Mouse (Mus musculus) liver (tissue): ENCODE measurements around the gene Ubr1.

ENCODE experiments used
- DNase-seq: peaks from one replicate; pipeline ENCODE4 v3.0.0-alpha.2; 2020; ENCODE audit warnings: mixed read lengths

The Ubr1 gene

GRCm38 (mm10) chr2:120850424-120851082 lies 120.0 kb downstream of the Ubr1 start, which contains the start of gene Ttbk2:
TSS of gene Ttbk2 (minus strand) at chr2:120850604.
- DNase-seq = peak; percentile 98

- peak; percentile 80 for DNase-seq
These were observed 120.8 kb downstream of the Ubr1 start, which contains the start of gene Cdan1 for GRCm38 (mm10) chr2:120849449-120850423. TSS of gene Cdan1 (minus strand) at chr2:120850128.

DNA sequence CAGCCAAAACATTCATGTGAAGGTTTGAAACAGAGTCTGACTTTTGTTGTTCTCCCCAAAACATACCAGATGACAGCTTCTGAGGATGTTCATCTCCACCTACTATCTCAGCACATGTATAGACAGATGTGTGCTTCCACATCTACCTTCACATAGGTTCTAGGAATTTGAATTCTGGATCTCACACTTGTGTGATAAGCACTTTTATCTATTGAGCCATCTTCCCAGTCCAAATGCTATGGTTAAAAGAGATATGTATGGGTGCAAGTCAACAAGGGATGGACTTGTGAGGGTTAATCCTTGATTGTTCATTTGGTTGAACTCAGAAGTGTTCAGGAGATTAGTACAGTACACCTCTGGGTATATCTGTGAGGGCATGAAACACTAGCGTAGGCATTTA lies 125.2 kb downstream of the Ubr1 start:
- no peak for DNase-seq

DNA sequence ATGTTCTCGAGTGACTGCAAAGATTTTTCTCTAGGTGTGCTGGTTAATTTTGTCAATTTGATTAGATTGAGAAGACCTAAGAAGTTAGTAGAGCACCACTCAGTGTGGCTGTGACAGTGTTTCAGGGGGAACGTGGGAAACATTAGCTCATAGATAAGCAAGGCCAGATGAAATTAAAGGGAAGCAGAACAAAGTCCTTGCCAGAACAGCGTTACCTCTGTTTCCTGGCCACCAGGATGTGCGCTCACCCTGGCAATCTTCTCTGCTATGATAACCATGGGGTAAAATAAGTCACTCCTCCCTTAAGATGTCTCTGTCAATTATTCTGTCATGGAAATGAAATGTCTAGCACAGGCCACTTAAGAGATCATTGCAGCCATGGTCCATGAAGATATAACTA lies 126.5 kb downstream of the Ubr1 start:
- DNase-seq = no peak

- no peak for DNase-seq
These were observed 129.3 kb downstream of the Ubr1 start for GRCm38 (mm10) chr2:120841211-120841610.

GRCm38 (mm10) chr2:120835167-120835566 lies 135.3 kb downstream of the Ubr1 start:
- DNase-seq = no peak

GRCm38 (mm10) chr2:120826936-120827638 lies 143.4 kb downstream of the Ubr1 start:
- DNase-seq = no peak
